Mouse (Mus musculus) megakaryocyte, embryonic 14.5 days (primary cell): Measurements from ENCODE around the gene Rhof. TPM values are rescaled to one million over a fixed set of nuclear protein-coding genes. Genes with fewer than 3 reads are reported as not detected.

ENCODE experiments used
- H3K27me3 ChIP-seq: replicated peaks from 2 replicates; pipeline ENCODE3; 2012; ENCODE audit warnings: inconsistent platforms
- H3K36me3 ChIP-seq: replicated peaks from 2 replicates; pipeline ENCODE3; 2012; ENCODE audit warnings: low read length, inconsistent platforms, mixed read lengths
- H3K4me1 ChIP-seq: 2 replicates; pipeline ENCODE4 v1.6.1; 2012; ENCODE audit warnings: inconsistent platforms
- H3K4me3 ChIP-seq: replicated peaks from 2 replicates; pipeline ENCODE3; 2012; ENCODE audit warnings: moderate library complexity, mild to moderate bottlenecking, inconsistent platforms
- H3K9me3 ChIP-seq: 2 replicates; pipeline ENCODE4 v1.6.1; 2012; ENCODE audit warnings: inconsistent platforms
- FLI1 ChIP-seq: IDR thresholded peaks from 2 replicates; pipeline ENCODE4 v1.6.1; 2012; ENCODE audit warnings: low read length, inconsistent platforms, mixed read lengths
- GATA1 ChIP-seq: IDR thresholded peaks from 3 replicates; pipeline ENCODE4 v1.6.1; 2012; ENCODE audit warnings: mixed read lengths, low read length, inconsistent platforms, borderline replicate concordance
- polyA plus RNA-seq: library from polyadenylated mRNA; stranded (reverse); fragments of >175 nt; gene quantifications from 2 replicates; pipeline ENCODE4 v1.2.3, GENCODE M21; 2012; ENCODE audit warnings: low replicate concordance; ENCODE audit not compliant: insufficient read depth

Gene Rhof
- polyA plus RNA-seq, 1 experiment: 61.2 TPM

GRCm38 (mm10) chr5:123098487-123098886 lies 34.0 kb downstream of the Rhof start:
- Histone ChIP-seq H3K27me3 (no peaks in the 10 kb centered on the region), H3K4me1 (peaks cover 37% of the 10 kb centered on the region), H3K36me3 (peaks cover 44% of the 10 kb centered on the region), H3K9me3 (no peaks in the 10 kb centered on the region), H3K4me3 (no peak overlapping the region)
- no peak for TF ChIP-seq GATA1
- TF ChIP-seq FLI1: no peak

GRCm38 (mm10) chr5:123096299-123096698 lies 36.2 kb downstream of the Rhof start:
- peaks cover 29% of the 10 kb centered on the region for H3K4me1 ChIP-seq
- H3K36me3 ChIP-seq: peaks cover 27% of the 10 kb centered on the region
- no peak for TF ChIP-seq GATA1
- no peak for TF ChIP-seq FLI1
- no peaks in the 10 kb centered on the region for H3K27me3 ChIP-seq
- no peaks in the 10 kb centered on the region for H3K9me3 ChIP-seq
- H3K4me3 ChIP-seq: no peak overlapping the region

- no peaks in the 10 kb centered on the region for H3K27me3 ChIP-seq
- peaks cover 8% of the 10 kb centered on the region for H3K9me3 ChIP-seq
- peaks cover 31% of the 10 kb centered on the region for H3K4me1 ChIP-seq
- peaks cover 18% of the 10 kb centered on the region for H3K36me3 ChIP-seq
- H3K4me3 ChIP-seq: no peak overlapping the region
- TF ChIP-seq GATA1 (no peak), FLI1 (no peak)
Measured at GRCm38 (mm10) chr5:123094238-123094991, 38.1 kb downstream of the Rhof start.

GRCm38 (mm10) chr5:123093077-123093633 lies 39.3 kb downstream of the Rhof start:
- Histone ChIP-seq H3K4me1 (peaks cover 42% of the 10 kb centered on the region), H3K4me3 (no peak overlapping the region)

GRCm38 (mm10) chr5:123090560-123091306 lies 41.8 kb downstream of the Rhof start:
- peaks cover 43% of the 10 kb centered on the region for H3K4me1 ChIP-seq
- H3K4me3 ChIP-seq: no peak overlapping the region
- peaks cover 14% of the 10 kb centered on the region for H3K9me3 ChIP-seq
- H3K27me3 ChIP-seq: no peaks in the 10 kb centered on the region
- peaks cover 19% of the 10 kb centered on the region for H3K36me3 ChIP-seq
- TF ChIP-seq FLI1 (no peak), GATA1 (no peak)

More at GRCm38 (mm10) chr5:123093077-123093633, 39.3 kb downstream of the Rhof start:
- TF ChIP-seq GATA1: no peak
- TF ChIP-seq FLI1: no peak
- Histone ChIP-seq H3K36me3 (peaks cover 21% of the 10 kb centered on the region), H3K9me3 (peaks cover 14% of the 10 kb centered on the region), H3K27me3 (no peaks in the 10 kb centered on the region)

GRCm38 (mm10) chr5:123088784-123089183 lies 43.7 kb downstream of the Rhof start:
- peaks cover 19% of the 10 kb centered on the region for H3K36me3 ChIP-seq
- no peak overlapping the region for H3K4me3 ChIP-seq
- peaks cover 14% of the 10 kb centered on the region for H3K9me3 ChIP-seq
- TF ChIP-seq FLI1 (no peak), GATA1 (no peak)
- H3K4me1 ChIP-seq: peaks cover 42% of the 10 kb centered on the region
- no peaks in the 10 kb centered on the region for H3K27me3 ChIP-seq

- Histone ChIP-seq H3K36me3 (peaks cover 19% of the 10 kb centered on the region), H3K9me3 (peaks cover 14% of the 10 kb centered on the region), H3K4me3 (no peak overlapping the region), H3K4me1 (peaks cover 37% of the 10 kb centered on the region), H3K27me3 (no peaks in the 10 kb centered on the region)
- TF ChIP-seq GATA1: no peak
- no peak for TF ChIP-seq FLI1
Measured at GRCm38 (mm10) chr5:123086501-123086900, 46.0 kb downstream of the Rhof start.

- H3K27me3 ChIP-seq: no peaks in the 10 kb centered on the region
- H3K9me3 ChIP-seq: peaks cover 3% of the 10 kb centered on the region; the same call in 1 of the 2 replicates
- TF ChIP-seq GATA1: no peak
- no peak for TF ChIP-seq FLI1
- H3K36me3 ChIP-seq: peaks cover 3% of the 10 kb centered on the region
- no peak overlapping the region for H3K4me3 ChIP-seq
- peaks cover 43% of the 10 kb centered on the region for H3K4me1 ChIP-seq
Measured at GRCm38 (mm10) chr5:123083340-123084050, 49.0 kb downstream of the Rhof start.

- Histone ChIP-seq H3K27me3 (no peaks in the 10 kb centered on the region), H3K9me3 (peaks cover 3% of the 10 kb centered on the region; the same call in 1 of the 2 replicates), H3K4me3 (no peak overlapping the region), H3K36me3 (no peaks in the 10 kb centered on the region), H3K4me1 (peaks cover 54% of the 10 kb centered on the region)
- TF ChIP-seq GATA1: no peak
- TF ChIP-seq FLI1: no peak
Measured at GRCm38 (mm10) chr5:123080510-123080909, 52.0 kb downstream of the Rhof start.

GRCm38 (mm10) chr5:123080041-123080440 lies 52.5 kb downstream of the Rhof start:
- Histone ChIP-seq H3K27me3 (no peaks in the 10 kb centered on the region), H3K9me3 (peaks cover 3% of the 10 kb centered on the region; the same call in 1 of the 2 replicates), H3K4me3 (peak overlapping the region; percentile 42), H3K36me3 (no peaks in the 10 kb centered on the region), H3K4me1 (peaks cover 57% of the 10 kb centered on the region)
- TF ChIP-seq GATA1 (no peak), FLI1 (no peak)
